Mouse (Mus musculus) liver (tissue): Measurements from ENCODE around the gene Rnf10.

Source experiments
- DNase-seq: peaks from one replicate; pipeline ENCODE4 v3.0.0-alpha.2; 2020; ENCODE audit warnings: mixed read lengths

The Rnf10 gene

DNA sequence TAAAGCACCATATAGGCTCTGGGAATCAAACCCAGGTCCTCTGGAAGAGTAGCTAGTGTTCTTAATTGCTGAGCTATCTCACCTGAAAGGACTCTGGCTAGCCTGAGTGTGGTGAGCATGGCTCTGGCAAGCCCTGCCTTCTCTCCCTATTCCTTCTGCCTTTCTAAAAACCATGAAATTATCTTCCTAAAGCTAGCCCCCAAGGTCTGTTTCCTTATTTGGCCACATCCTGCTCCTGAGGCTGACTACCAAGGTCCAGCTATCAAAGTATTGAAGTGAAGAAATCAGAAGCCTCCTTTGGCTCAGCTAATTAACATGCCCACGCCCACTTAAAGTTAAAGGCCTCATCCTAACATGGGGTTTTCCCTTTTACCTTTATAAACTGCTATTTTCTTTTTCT, 2.1 kb upstream of the Rnf10 start:
- no peak for DNase-seq

DNA sequence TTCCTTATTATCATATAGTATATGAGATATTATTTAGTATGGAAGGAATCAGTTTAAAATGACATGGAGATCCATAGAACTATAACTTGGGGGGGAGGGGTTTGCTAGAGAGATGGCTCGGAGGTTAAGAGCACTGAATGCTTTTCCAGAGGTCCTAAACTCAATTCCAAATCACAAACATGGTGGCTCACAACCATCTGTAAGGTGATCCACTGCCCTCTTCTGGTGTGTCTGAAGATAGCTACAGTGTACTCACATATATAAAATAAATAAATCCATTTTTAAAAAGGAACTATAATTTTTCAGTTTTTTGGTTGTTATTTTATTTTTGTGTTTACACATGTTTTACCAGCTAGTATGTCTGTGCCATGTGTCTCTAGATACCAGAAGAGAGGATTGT, 1.7 kb upstream of the Rnf10 start:
- no peak for DNase-seq

DNA sequence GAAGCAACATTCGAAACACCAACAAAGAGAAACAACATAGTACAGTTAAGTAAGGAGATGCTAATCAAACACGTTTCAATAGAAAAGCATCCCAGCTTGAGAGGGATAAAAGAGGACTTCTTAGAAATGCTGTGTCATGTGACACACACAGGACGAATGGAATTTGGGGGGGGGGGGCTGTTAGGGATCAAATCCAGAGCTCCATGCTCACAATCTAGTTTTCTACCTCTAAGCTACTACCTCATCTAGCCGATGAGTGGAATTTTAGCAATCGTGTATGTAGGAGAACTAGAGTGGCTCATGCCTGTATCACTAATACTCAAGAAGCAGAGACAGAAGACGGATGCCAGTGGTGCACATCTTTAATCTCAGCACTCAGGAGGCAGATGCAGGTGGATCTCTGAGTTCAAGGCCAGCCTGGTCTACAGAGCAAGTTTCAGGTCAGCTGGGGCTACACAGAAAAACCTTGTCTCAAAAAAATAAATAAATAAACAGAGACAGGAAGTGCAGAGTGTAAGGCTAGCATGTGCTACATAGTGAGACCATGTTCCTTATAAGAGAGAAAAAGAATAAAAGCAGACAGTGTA, 944 bp upstream of the Rnf10 start:
- DNase-seq = no peak

GRCm38 (mm10) chr5:115271931-115272811, 527 bp downstream of the Rnf10 start:
- peak; percentile 70 for DNase-seq

DNA sequence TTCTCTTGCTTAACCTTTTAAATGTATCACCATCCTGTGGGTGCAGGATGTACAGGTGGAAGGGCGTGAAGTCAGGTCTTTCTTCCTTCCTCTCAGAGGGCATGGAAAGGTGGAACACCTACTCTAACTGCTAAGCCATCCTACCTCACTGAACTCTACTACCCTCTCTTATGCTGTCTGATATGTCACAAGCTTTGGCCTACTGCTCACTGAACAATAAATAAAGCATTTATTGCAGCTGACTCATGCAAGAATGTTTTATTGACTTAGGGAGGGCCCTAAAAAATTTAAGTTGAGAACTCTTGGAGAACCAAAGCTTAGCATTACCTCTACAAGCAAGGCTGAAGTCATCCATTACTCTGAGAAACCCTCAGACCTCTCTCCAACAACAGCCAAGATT, 2.7 kb downstream of the Rnf10 start:
- DNase-seq = no peak

GRCm38 (mm10) chr5:115268266-115268665, 4.4 kb downstream of the Rnf10 start:
- no peak for DNase-seq

- no peak for DNase-seq
Measured at GRCm38 (mm10) chr5:115267469-115268045, 5.1 kb downstream of the Rnf10 start.

GRCm38 (mm10) chr5:115266787-115267468, 5.8 kb downstream of the Rnf10 start:
- peak; percentile 84 for DNase-seq

DNA sequence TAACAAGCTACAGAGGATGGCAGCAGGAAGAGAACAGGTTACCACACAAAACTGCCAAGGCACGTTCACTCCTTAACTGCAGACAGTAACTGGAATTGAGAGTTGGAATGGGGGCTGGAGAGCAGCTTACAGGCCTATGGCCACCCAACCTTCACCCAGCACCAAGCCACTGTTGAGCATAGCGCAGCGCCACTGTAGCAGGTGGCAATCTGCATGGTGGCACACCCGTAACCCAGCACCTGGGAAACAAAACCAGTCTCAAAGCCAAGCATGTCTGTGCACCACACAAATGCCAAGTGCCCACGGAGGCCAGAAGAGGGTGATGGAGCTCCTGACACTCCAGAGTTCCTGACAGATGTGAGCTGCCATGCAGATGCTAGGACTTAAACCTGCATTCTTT, 6.4 kb downstream of the Rnf10 start:
- peak; percentile 69 for DNase-seq

- DNase-seq = no peak
Measured at GRCm38 (mm10) chr5:115262502-115263291, 10.0 kb downstream of the Rnf10 start.

DNA sequence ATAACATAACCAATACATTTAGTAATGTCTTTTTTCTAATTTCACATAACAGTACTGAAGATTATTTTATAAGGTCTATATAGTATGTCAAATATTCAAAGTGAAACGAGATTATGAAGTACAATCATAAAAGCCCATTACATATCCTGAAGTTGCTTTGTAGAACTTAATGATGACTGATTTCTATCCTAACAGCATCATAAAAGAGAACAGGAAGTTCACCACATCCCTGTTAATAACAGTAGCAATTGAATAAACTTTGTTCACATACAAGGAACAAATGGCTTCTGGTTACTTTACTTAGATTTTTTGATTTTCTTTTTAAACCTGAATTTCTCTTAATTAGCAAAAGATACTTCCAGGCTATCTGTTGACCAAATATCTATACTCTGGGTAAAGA, 10.8 kb downstream of the Rnf10 start:
- no peak for DNase-seq

DNA sequence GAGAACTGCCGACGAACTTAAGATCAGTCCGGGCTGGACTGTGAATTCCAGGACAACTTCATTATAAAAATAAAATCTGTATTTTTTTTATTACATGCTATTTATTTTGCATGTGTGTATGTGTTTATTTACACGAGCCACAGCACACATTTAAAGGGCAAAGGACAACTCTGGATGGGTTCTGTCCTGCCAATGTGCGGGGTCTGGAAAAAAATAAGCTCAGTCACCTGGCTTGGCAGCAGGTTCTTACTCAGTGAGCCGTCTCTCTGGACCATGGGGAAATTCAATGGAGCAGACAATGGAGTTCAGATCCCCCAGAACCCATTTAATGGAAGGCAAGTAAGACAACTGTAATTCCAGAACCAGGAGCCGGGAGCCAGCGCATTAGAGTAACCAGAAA, 11.6 kb downstream of the Rnf10 start:
- DNase-seq = no peak

DNA sequence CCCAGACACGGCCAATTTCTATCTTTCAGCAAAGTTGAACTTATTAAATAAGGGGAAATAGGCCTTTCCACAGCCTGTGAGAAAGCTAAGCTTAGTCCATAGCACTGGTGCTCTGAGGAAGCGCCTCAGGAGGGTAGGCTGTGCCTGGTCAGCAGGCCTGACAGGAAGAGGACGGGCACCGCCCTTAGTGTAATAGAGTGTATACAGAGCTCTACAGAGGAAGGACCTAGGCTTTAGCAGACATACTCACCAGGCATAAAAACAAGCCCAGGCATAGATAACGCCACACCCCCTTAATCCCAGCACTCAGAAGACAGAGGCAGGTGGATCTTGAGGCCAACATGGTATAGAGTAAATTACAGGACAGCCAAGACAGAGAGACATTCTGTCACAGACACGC, 12.3 kb downstream of the Rnf10 start:
- DNase-seq = peak; percentile 44

GRCm38 (mm10) chr5:115256909-115257546, 15.7 kb downstream of the Rnf10 start:
- no peak for DNase-seq

DNA sequence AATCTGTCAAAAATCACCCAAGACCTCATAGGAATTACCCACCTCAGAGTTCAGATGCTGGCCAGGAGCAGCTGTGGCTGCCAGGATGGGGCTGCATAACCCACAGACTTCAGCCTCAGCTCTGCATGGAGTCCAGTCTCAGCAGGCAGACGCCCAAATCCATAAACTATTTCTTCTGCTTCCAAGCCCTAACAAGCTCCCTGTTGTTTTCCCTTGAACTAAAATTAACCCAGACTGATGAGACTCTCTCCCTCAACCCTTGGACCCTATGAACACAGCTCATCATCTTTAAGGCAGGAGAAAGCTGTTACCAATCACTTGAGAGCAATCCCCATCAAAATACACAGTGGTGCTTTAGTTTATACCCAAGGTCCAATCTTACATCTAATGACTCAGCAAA, 17.2 kb downstream of the Rnf10 start:
- DNase-seq = no peak

DNA sequence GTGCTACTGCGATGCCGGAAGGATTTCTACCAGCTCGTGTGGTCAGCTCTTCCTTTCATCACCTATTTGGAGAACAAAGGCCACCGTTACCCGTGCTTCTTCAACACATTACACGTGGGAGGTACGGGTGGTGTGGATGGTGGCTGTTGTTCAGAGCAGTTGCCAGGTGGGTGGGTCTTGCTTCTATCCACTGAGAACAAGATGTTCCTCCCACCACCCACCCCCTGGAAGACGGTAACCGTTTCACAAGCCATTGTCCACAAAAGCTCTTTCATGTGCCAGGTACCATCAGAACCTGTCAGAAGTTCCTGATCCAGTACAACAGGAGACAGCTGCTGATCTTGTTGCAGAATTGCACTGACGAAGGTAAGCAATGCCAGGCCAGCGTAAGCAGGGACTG, 32.5 kb downstream of the Rnf10 start:
- DNase-seq = no peak

DNA sequence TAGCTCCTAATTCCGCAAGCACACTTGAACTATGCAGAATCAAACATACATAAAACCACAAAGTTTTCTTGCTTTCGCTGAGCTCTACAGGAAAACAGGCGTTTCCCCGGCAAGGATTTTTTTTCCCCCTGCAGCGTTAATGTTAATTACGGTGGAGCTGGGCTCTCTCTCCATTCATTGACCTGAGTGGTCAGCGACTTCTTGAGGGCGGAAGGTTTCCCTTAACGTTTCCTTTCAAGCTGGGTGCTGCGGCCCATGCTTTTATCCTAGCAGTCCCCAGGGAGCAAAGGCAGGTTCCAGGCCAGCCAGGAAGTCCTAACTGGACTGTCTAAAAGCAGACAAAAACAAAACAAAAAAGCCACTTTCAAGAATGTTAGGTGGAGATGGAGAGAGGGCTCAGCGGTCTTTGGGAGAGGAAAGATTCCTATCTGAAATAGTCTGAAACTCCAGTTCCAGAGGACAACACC, 33.9 kb downstream of the Rnf10 start:
- DNase-seq = no peak

DNA sequence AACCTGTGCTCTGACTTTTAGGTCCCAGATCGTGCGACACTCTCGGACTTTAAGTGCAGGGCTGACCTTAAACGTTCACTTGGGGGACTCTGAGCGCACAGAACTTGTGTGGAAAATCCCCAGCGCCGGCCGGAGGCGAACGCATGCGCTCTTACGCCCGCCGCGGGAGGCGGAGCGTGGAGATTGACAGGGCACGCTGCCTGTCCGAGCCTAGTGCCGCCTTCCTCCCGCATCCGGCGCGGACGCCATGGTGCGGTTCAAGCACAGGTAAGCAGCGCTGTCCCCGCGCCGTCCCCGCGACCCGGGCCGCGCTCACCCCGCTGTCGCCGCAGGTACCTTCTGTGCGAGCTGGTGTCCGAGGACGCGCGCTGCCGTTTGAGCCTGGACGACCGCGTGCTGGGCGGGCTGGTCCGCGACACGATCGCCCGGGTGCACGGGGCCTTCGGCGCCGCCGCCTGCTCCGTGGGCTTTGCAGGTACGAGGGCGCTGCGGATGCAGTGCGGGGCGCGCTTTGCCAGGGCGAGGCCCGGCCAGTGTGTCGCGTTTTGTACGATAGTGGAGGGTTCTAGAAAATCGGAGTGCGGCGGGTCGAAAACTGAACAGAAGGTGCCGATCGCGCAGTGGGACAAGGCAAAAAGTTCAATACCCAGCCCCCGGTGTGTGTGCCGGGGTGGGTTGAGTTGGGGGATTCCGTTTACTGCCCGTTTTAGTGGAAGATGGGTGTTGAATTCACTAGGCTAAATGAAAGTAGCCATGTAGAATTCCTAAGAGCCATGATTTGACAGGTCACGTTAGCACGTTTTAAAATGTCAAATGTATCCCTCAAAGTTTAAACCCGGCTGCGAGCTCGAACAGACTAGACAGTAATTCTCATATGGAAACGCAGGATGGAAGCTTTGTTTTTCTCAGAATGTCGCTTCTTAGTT, 34.6 kb downstream of the Rnf10 start:
- peak; percentile 94 for DNase-seq

- DNase-seq = peak; percentile 90
Measured at GRCm38 (mm10) chr5:115235786-115236263, 36.9 kb downstream of the Rnf10 start, which contains the start of gene Pop5. TSS of gene Pop5 (plus strand) at chr5:115235836.

DNA sequence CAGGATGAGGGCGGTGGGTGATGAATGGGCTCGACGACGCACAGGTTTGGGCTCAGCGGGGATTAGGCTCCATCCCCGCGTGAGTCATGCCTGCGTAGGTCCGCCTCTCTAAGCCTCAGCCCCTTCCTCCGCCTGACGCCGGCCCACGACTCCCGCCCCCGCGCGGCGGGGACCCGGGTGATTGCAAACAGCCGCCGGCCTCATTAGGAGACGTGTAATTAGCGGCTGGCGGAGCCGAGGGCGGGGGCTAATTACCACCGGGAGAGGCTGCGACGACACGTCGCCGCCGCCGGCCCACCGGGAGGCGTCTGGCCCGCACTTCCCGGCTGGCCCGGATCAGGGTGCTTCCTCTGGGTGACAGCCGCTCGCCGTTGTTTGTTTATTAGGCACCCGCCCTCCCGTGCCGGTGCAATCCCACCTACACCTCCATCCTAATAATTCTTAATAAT, 37.4 kb downstream of the Rnf10 start:
- DNase-seq = peak; percentile 36

DNA sequence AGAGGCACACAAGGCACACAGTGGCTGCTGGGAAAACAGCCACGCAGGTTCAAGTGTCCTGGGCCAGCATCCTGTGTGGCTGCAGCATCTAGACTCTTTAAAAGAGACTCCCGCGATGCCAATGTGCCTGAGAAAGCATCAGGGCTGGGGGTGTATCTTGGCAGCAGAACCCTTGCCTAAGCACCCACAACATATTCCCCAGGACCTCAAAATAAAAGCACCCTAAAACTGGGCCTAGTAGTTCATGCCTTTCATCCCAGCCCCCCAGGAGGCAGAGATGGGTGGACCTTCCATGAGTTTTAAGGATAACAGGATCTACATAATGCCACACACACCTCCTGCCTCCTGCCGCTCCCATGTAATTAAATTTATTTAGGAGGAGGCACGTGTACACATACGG, 38.2 kb downstream of the Rnf10 start:
- no peak for DNase-seq
